Mouse (Mus musculus) olfactory bulb, adult 2 months (tissue): ENCODE results near the gene Nudc. TPM values are rescaled to one million over a fixed set of nuclear protein-coding genes. Genes with fewer than 3 reads are reported as not detected.
A peak's percentile ranks its signal among the peaks of the same experiment; 100 is the strongest.

Source experiments
- H3K27ac ChIP-seq: fragments of 200-500 bp; 2 replicates; pipeline ENCODE4 v1.5.1; 2012; ENCODE audit warnings: low read depth, low read length; ENCODE audit not compliant: insufficient read depth
- H3K4me1 ChIP-seq: fragments of 200-500 bp; 2 replicates; pipeline ENCODE4 v1.6.1; 2012; ENCODE audit warnings: low read length; ENCODE audit not compliant: control insufficient read depth, insufficient read depth
- H3K4me3 ChIP-seq: fragments of 200-500 bp; 2 replicates; pipeline ENCODE4 v1.5.1; 2012; ENCODE audit warnings: mild to moderate bottlenecking, low read depth, low read length, moderate library complexity; ENCODE audit not compliant: insufficient read depth
- CTCF ChIP-seq: fragments of 200-500 bp; IDR thresholded peaks from 2 replicates; pipeline ENCODE4 v1.5.1; 2012; ENCODE audit warnings: low read depth, mild to moderate bottlenecking, low read length, moderate library complexity; ENCODE audit not compliant: insufficient read depth
- POLR2A ChIP-seq: fragments of 200-500 bp; IDR thresholded peaks from 2 replicates; pipeline ENCODE4 v1.6.1; 2012; ENCODE audit warnings: mild to moderate bottlenecking, low read depth, low read length, moderate library complexity; ENCODE audit not compliant: insufficient read depth
- WGBS: fragments of 180-500 bp; shearing (Covaris S2); methylation state at CpG from one replicate; pipeline ENCODE4 v1.1.7; 2018; 5-methylcytosine and 5-hydroxymethylcytosine counted together
- polyA plus RNA-seq: library from polyadenylated mRNA; stranded (reverse); fragments of >200 nt; gene quantifications from 2 replicates; pipeline ENCODE4 v1.2.4, GENCODE M21; 2012; ENCODE audit warnings: low replicate concordance; ENCODE audit not compliant: missing spikeins, insufficient read depth, insufficient read length

Gene Nudc
- polyA plus RNA-seq, 1 experiment, result not detected

DNA sequence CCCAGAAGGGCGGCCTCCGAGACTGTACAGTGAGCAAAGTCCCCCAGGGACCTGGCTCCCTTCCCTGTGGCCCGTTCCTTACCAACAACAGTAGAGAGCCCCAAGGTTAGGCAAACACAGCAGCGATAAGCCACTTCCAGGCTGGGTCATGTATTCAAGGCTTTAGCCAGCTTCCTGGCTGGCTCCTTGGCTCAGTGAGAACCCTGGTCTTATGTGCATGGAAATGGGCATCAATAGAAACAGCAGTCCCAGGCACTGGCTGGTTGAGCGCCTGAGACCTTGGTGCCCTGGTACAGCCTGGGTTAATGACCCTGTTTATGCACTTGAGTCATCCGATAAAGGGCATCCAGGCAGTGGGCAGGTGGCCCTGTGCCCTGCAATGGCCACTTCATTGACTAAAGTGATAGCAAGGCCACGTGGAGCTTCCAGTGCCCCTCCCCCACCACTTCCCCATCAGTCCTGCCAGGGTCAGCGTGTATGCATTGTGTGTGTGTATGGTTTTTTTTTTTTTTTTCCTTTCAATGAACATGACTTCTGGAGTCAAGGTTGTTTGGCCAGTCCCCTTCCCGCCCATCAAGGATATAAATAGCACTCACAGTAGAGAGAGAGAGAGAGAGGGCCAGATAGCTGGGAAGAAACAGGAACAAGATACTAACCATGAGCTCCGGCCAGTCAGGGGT is 7.1 kb upstream of the Nudc start, which contains the start of gene Nr0b2:
Nr0b2 (plus strand) TSS at position 609 of the 680 bp plus-strand sequence.
- no peak within 1 kb of the TSS for H3K4me3 ChIP-seq
- WGBS, result 72% methylated on average over 10 of the region's 10 CpGs
- no peak within 1 kb of the TSS for H3K27ac ChIP-seq
- no peaks in the 10 kb centered on the region for H3K4me1 ChIP-seq
- TF ChIP-seq POLR2A (no peak), CTCF (no peak)

DNA sequence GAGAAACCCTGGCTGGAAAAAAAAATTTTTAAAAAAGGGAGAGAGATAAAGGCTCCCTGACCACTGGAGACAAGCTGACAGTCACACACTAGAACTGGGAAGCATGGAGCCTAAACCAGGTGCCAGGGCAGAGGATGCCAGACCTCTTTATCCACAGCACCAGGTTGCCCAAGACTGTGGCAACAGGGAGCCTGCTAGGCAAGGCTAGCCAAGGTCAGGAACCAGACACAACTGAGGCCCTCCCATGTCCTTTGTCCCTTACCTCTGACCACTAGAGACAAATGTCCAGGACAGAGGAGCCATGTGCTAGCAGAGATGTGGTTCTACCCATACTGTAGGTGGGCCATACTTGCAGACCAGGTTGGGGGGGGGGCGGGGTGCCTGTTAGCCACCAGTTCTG is 6.2 kb upstream of the Nudc start:
- WGBS, result 85% methylated on average over 1 of the region's 1 CpGs
- Histone ChIP-seq H3K4me3 (no peak overlapping the region), H3K4me1 (no peaks in the 10 kb centered on the region)

DNA sequence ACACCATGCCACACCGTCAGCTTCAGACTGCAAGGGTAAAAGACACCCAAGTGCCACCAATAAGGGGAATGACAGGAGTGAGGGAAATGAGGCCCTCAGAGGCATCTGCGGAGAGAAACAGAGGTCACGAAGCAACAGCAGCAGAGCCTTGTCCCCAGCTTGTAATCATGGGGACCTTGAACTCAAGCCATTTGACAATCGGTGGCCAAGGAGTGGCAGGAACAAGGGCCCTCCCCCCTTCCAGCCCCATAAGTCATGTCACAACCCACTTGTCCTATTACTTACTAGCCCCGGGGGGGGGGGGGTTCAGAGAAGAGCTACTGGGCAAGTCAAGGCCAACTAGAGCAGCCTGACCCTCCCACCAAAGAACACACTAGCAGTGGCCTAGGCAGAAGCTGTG is 9.1 kb downstream of the Nudc start:
- Histone ChIP-seq H3K4me1 (peaks cover 4% of the 10 kb centered on the region; the same call in 1 of the 2 replicates), H3K4me3 (no peak overlapping the region), H3K27ac (no peak overlapping the region)
- WGBS, result 91% methylated on average over 5 of the region's 5 CpGs
- TF ChIP-seq CTCF (no peak), POLR2A (no peak)

More for the DNA sequence above, 6.2 kb upstream of the Nudc start:
- no peak for TF ChIP-seq CTCF
- no peak for TF ChIP-seq POLR2A
- H3K27ac ChIP-seq, result no peak overlapping the region

DNA sequence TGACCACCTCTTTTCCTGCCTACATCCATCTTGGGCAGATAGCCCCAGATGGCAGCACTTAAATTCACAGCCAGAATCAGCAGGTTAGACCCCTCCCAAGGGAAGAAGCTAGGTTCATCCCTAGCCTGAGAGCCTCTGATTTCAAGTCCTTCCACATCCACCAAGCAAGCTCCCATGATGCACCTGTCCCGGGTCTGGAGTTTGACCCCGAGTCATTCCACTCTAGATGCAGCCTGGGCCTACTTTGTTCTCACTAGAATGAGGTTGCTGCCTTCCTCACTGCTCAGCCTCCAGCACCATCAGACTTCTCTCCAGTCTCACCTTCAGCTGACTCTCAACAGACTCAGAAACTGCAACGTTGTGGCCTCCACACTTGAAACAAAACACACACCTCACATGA is 9.7 kb downstream of the Nudc start:
- H3K27ac ChIP-seq, result no peak overlapping the region
- 86% methylated on average over 3 of the region's 3 CpGs for WGBS
- H3K4me1 ChIP-seq, result peaks cover 3% of the 10 kb centered on the region; the same call in 1 of the 2 replicates
- no peak overlapping the region for H3K4me3 ChIP-seq
- no peak for TF ChIP-seq POLR2A
- TF ChIP-seq CTCF, result no peak

DNA sequence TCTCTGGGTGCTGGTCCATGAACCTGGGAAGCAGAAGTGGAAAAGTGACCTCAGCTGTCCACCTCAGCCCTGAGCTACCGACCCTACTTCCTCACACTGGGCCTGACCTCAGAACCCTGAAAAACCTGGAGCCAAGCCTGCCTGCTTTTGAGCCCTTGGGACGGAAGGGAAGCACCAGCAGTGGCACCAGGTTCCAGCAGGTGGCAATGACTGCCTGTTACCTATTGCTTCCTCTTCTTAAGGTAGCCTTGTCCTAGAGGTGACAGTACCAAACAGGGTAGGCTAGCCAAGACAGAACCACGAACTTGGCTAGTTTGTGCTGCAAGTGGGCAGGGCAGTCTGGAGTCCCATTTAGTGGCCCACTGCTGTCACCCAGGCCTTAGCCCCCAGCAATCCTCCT is 13.0 kb downstream of the Nudc start:
- whole genome bisulfite sequencing, result 90% methylated on average over 3 of the region's 3 CpGs
- Histone ChIP-seq H3K4me1 (no peaks in the 10 kb centered on the region), H3K27ac (no peak overlapping the region), H3K4me3 (no peak overlapping the region)
- TF ChIP-seq CTCF, result no peak
- no peak for TF ChIP-seq POLR2A

DNA sequence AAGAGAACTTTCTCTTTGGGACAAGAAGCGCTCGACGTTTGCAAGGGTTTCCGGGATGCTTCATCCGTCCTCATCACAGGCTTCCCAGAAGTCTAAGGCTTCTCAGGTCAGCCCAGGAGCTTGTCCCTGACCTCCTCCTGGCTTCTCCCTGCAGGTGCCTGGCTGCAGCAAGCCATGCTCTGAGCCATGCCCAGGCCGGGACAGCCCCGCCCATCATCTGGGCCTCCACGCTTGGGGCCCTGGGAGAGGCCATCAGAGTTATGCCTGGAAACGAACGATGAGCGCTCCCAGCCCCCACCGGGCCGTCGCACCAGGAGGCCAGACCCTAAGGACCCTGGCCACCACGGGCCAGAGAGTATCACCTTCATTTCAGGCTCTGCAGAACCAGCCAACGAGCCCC is 18.0 kb downstream of the Nudc start:
- no peak for TF ChIP-seq POLR2A
- no peak for TF ChIP-seq CTCF
- no peaks in the 10 kb centered on the region for H3K4me1 ChIP-seq
- H3K27ac ChIP-seq, result no peak overlapping the region
- H3K4me3 ChIP-seq, result no peak overlapping the region
- 71% methylated on average over 16 of the region's 16 CpGs for WGBS

DNA sequence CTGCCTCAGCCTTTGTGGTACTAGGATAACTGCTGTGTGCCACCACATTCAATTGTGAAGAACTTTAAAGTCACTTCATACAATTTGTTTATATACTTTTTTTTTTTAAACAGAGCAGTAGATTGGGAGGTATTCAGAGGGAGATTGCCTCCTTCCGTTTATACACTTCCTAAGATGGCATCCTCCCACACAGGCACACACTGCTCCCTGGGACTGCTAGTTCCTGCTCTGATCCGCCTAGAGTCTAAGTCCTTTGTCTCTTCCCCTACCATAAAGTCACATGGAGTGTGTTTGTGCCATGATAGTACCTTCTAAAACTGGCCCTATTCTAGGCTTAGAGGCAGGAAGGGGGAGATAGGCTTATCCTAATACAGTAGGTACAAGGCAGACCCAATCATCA is 24.3 kb downstream of the Nudc start:
- TF ChIP-seq POLR2A, result no peak
- no peak for TF ChIP-seq CTCF
- 37% methylated on average over 2 of the region's 2 CpGs for WGBS
- Histone ChIP-seq H3K4me3 (no peak overlapping the region), H3K4me1 (peaks cover 3% of the 10 kb centered on the region; the same call in 1 of the 2 replicates), H3K27ac (0 out of 2 replicates have a peak overlapping the region, but pooled peaks have one; percentile 6)

DNA sequence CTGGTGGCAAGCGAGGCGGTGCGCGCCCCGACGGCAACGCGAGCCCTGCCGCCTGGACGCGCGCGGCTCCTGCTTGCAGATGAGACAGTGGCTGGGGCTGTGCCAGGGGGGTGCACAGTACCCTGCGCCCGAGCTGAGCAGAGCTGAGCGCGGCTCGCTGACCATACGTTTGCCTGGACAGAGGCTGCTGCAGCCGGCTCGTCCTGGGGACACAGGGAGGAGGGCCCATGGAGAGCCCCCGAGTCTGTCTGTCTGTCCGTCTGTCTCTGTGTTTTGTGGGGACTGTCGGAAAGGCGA is 26.5 kb downstream of the Nudc start:
- 11% methylated on average over 25 of the region's 25 CpGs for WGBS
- TF ChIP-seq POLR2A, result no peak
- Histone ChIP-seq H3K4me3 (no peak overlapping the region), H3K4me1 (peaks cover 3% of the 10 kb centered on the region; the same call in 1 of the 2 replicates), H3K27ac (no peak overlapping the region)

DNA sequence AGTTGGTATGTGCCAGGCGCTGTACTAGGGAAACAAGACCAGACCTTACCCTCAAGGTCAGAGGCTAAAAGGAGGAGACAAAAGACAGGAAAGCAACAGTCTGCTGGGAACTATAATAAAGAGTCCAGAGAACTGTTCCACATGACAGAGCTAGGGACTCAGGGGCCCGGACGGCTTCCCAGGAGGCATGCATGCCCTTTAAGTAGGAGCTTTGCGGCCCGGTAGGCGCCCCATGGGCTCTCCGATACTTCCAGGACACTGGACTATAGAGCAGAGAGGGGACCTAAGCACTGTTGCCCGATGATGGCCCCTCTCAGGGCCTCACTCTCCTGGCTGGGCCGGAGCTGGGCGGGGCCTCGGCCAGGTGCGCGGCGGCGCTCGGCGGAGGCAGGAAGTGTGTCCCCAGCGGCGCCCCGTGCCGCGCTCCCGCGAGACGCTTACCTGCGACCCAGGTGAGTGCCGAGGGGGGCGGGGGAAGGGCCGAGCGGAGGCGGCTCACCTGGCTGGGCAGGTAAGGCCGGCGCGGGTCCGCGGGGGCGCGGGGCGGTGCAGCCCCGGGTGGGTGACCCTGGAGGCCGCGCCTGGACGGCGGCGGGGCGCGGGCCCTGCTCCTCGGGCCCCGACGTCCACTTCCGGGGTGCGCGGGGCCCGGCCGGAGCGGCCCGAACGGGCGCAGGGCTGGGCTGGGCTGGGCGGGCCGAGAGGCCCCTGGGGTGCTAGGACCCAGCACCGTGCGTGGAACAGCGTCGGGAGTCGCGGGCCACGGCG is 27.0 kb downstream of the Nudc start, which contains the start of gene Kdf1:
Kdf1 (plus strand) TSS at position 363 of the 768 bp plus-strand sequence.
- no peak for TF ChIP-seq CTCF
- no peak for TF ChIP-seq POLR2A
- no peak within 1 kb of the TSS for H3K27ac ChIP-seq
- H3K4me3 ChIP-seq, result no peak within 1 kb of the TSS
- H3K4me1 ChIP-seq, result peaks cover 3% of the 10 kb centered on the region; the same call in 1 of the 2 replicates
- WGBS, result 8% methylated on average over 67 of the region's 69 CpGs
